15 mouse cellular contexts compared by ENCODE assay signal in genomic region chr5:115168641-115169415, GRCm38 (mm10). TPM values are rescaled to one million over a fixed set of nuclear protein-coding genes. Genes with fewer than 3 reads are reported as not detected.
DNase-seq lines count a peak whose midpoint lies in the region; ATAC-seq and TF ChIP-seq lines count a peak whose summit lies in the region.
"Had no signal": no experiment of that assay in that cellular context is flagged by ENCODE, and none has a peak within 500 bp of the region (broad histone marks: within the 10 kb centered on the region; RNA-seq: fewer than 3 reads in every experiment).

No protein-coding gene starts in this region.

- peak overlapping the region; percentile 53 for H3K9ac ChIP-seq in intestine, embryonic 16.5 days (ENCODE audit: low read depth, low read length)
- H3K9ac ChIP-seq: liver, embryonic 14.5 days had no signal

- no peaks in the 10 kb centered on the region; the same call in 1 of the 2 replicates for H3K27me3 ChIP-seq in heart, embryonic 10.5 days (ENCODE audit: insufficient read depth, poor library complexity, severe bottlenecking)
- H3K27me3 ChIP-seq in E14TG2a.4 (ENCODE audit: insufficient read depth, low read length) = no peaks in the 10 kb centered on the region
- no peaks in the 10 kb centered on the region for H3K27me3 ChIP-seq in intestine, embryonic 16.5 days (replicated peaks; ENCODE audit: control insufficient read depth, insufficient read depth, low read length)
- H3K27me3 ChIP-seq: Patski had no signal

- peak overlapping the region; percentile 33; the same call in 1 of the 2 replicates for H3K4me3 ChIP-seq in heart, embryonic 10.5 days
- peak overlapping the region; percentile 62 for H3K4me3 ChIP-seq in E14TG2a.4 (replicated peaks; ENCODE audit: low read length)
- H3K4me3 ChIP-seq in intestine, embryonic 16.5 days (ENCODE audit: low read length) = no peak overlapping the region

- ATAC-seq in intestine, embryonic 16.5 days = peak; percentile 31; the same call in 1 of the 2 replicates
- ATAC-seq: Patski had no signal

- no peak for DNase-seq in heart, embryonic 10.5 days (ENCODE audit: low spot score)
- no peak for DNase-seq in heart, postnatal 25 days (ENCODE audit: low spot score)
- peak; percentile 49 to 56 for DNase-seq in kidney, postnatal 4 days
- DNase-seq in kidney, adult 11 months = no peak
- DNase-seq in frontal cortex, postnatal 36 days (ENCODE audit: low spot score in 2 of 2) = no peak
- DNase-seq in MN1 (ENCODE audit: low spot score) = no peak
- DNase-seq: adrenal gland, postnatal 10 days; heart, postnatal 10 days; layer of hippocampus, adult 9-11 months; midbrain, embryonic 14.5 days; spleen, adult 18-20 months had no signal

- peaks cover 27% of the 10 kb centered on the region for H3K4me1 ChIP-seq in heart, embryonic 10.5 days
- peaks cover 72% of the 10 kb centered on the region for H3K4me1 ChIP-seq in E14TG2a.4 (replicated peaks; ENCODE audit: low read depth, low read length)
- peaks cover 25% of the 10 kb centered on the region for H3K4me1 ChIP-seq in intestine, embryonic 16.5 days (ENCODE audit: control insufficient read depth, insufficient read depth, low read length)

- no peaks in the 10 kb centered on the region for H3K9me3 ChIP-seq in heart, embryonic 10.5 days
- H3K9me3 ChIP-seq in E14TG2a.4 (ENCODE audit: low read length) = no peaks in the 10 kb centered on the region
- no peaks in the 10 kb centered on the region for H3K9me3 ChIP-seq in intestine, embryonic 16.5 days (ENCODE audit: control insufficient read depth, low read length)

- H3K4me2 ChIP-seq in intestine, embryonic 16.5 days (ENCODE audit: low read depth, low read length) = no peak overlapping the region

- peak overlapping the region; percentile 59; the same call in 1 of the 2 replicates for H3K27ac ChIP-seq in heart, embryonic 10.5 days
- H3K27ac ChIP-seq in intestine, embryonic 16.5 days (ENCODE audit: low read length) = peak overlapping the region; percentile 15; the same call in 1 of the 2 replicates
- H3K27ac ChIP-seq: liver, embryonic 14.5 days had no signal

- TF ChIP-seq CTCF in E14TG2a.4 (conservative IDR thresholded peaks at IDR 0.05; ENCODE audit: low read length) = no peak

- H3K36me3 ChIP-seq in heart, embryonic 10.5 days = no peaks in the 10 kb centered on the region
- H3K36me3 ChIP-seq in E14TG2a.4 (ENCODE audit: insufficient read depth, low read length) = peaks cover 29% of the 10 kb centered on the region
- H3K36me3 ChIP-seq in intestine, embryonic 16.5 days (ENCODE audit: control insufficient read depth, insufficient read depth, low read length) = no peaks in the 10 kb centered on the region

- intact Hi-C loops in heart, postnatal 25 days (cut with DNase I) = no loop called here

- WGBS in heart, embryonic 10.5 days = 43% methylated on average over 27 of the region's 27 CpGs
- WGBS in intestine, embryonic 16.5 days = 35% methylated on average over 27 of the region's 27 CpGs

RNA-seq across cellular contexts. Expression of gene Mlec, which starts 10.8 kb away (rescaled TPM):
- 110 and 113 TPM in 2 replicates for polyA plus RNA-seq in heart, embryonic 10.5 days (2016; fragmentation: Nextera tagmentation; extraction: Ambion mirVana)
- 10 to 100 TPM; 74.6 to 75.8 TPM for total RNA-seq in heart, postnatal 25 days (2021)
- polyA plus RNA-seq in intestine, embryonic 16.5 days (2015; fragmentation: Nextera tagmentation; extraction: Ambion mirVana) = 68.5 and 82.4 TPM in 2 replicates

RNA-seq across cellular contexts. Expression of gene Cabp1, which starts 25.4 kb away (rescaled TPM):
- 0.79 and 1.2 TPM in 2 replicates for polyA plus RNA-seq in heart, embryonic 10.5 days (2016; fragmentation: Nextera tagmentation; extraction: Ambion mirVana)
- 1 to 10 TPM; 2.7 to 3.0 TPM for total RNA-seq in heart, postnatal 25 days (2021)
- polyA plus RNA-seq in intestine, embryonic 16.5 days (2015; fragmentation: Nextera tagmentation; extraction: Ambion mirVana) = 0.80 and 1.2 TPM in 2 replicates

RNA-seq across cellular contexts. Expression of gene Unc119b, which starts 34.1 kb away (rescaled TPM):
- 25.7 and 35.8 TPM in 2 replicates for polyA plus RNA-seq in heart, embryonic 10.5 days (2016; fragmentation: Nextera tagmentation; extraction: Ambion mirVana)
- total RNA-seq in heart, postnatal 25 days (2021) = 10 to 100 TPM; 18.9 to 21.9 TPM
- 22.1 and 23.2 TPM in 2 replicates for polyA plus RNA-seq in intestine, embryonic 16.5 days (2015; fragmentation: Nextera tagmentation; extraction: Ambion mirVana)

RNA-seq across cellular contexts. Expression of gene Acads, which starts 49.7 kb away (rescaled TPM):
- polyA plus RNA-seq in heart, embryonic 10.5 days (2016; fragmentation: Nextera tagmentation; extraction: Ambion mirVana) = 107 and 138 TPM in 2 replicates
- total RNA-seq in heart, postnatal 25 days (2021) = 100 to 1,000 TPM; 189 to 199 TPM
- 150 and 162 TPM in 2 replicates for polyA plus RNA-seq in intestine, embryonic 16.5 days (2015; fragmentation: Nextera tagmentation; extraction: Ambion mirVana)

Comparison
In these comparisons a context has a peak if more than half of its experiments do, and no peak if none do; other contexts are left out.
1. DNase-seq: peak in kidney, postnatal 4 days (2 of 2); none in heart, embryonic 10.5 days (single experiment), heart, postnatal 25 days (single experiment), kidney, adult 11 months (single experiment), frontal cortex, postnatal 36 days (0 of 2) and MN1 (single experiment).